1 mouse cellular context compared by ENCODE assay signal in the genomic region with DNA sequence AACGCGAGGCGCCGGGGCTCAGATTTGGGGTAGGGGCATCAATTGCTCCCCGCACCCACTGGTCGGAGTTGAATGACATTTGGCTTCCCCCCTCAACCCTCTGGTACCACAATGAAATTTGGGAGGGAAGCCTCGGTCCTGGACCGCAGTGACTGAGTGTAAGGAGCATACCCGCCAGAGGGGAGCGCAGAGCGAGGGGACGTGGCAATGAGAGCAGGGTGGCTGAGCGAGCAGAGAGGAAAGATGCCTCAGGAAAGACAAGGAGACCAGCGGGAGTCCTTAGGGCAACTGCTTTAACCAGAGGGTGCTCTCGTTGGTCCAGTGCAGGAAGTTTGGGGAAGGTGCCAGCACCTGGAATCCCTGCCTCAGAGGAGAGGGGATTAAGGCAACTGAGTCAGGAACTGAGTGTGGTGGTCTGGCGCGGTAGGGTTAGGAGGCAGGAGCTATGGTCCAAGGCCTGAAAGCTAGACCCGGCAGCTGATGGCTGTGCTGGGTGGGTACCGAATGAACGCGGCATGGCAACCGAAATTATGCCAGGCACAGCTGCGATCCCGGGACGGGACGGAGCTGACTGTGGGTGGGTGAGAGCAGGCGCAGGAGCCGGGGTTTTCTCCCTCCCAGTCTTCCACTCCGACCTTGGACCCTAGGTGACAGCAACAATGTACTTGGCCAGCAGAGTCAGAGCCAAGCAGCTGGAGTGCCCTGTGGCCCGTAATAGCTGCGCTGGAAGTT.
TF ChIP-seq lines count a peak whose summit lies in the region.

No protein-coding gene starts in this region.

TF ChIP-seq in C2C12, 6 proteins besides CTCF, POLR2A, EP300 and RAD21:
- TF ChIP-seq CEBPB (IDR thresholded peaks at IDR 0.05; ENCODE audit: low read depth) (no peak), MYOD1 (IDR thresholded peaks at IDR 0.05; ENCODE audit: control insufficient read depth, insufficient read length, low read depth) (no peak), FOSL1 (IDR thresholded peaks at IDR 0.05; ENCODE audit: insufficient read depth, low read length, poor library complexity, severe bottlenecking) (no peak), USF1 (IDR thresholded peaks at IDR 0.05; ENCODE audit: low read depth) (no peak), MAX (IDR thresholded peaks at IDR 0.05) (no peak)
TF ChIP-seq in C2C12: peak in this region for 0.
